Mouse (Mus musculus) cerebellum, postnatal 36 days (tissue): ENCODE measurements around the gene Kcnmb4.

Source experiments
- DNase-seq, 2 experiments: peaks; one replicate each; pipeline ENCODE4 v3.0.0; 2021 to 2022; ENCODE audit warnings: mixed read lengths in 2 of 2

Gene Kcnmb4

DNA sequence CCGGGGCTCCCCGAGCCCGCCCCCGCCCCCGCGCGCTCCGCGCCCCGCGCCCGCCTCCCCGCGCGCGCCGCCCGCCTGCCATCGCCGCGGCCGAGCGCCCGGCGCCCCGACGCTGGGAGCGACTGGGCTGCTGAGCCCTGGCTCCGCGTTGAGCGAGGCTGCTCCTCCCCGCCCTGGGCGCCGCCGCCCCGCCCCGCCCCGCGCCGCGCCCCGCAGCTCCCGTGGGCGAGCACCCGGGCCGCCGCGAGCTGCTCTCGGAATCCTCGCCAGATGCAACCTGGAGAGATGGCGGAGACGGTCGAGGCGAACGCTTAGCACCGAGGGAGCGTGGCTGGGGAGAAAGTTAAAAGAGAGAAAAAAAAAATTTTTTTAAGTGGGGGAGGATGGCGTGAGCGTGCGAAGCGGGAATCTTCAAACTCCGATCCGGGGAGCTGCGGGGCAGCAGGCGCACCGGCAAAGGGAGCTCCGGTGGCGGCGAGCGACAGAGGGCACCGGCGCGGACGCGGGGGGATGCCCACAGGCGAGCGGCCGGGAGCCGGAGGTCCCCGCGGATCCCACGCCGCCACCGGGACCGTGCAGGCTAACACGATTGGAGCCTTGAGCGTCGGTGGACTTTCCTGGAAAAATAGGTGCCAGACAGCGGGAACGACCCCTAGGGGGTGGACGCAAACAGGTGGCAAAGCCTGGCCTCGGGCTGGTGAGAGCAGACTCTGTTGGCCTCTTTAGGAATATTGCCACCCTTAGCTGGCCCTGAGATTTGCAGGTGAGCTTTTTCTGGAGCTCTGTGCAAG is at the start of gene Kcnmb4:
TSS of gene Kcnmb4 (minus strand) at position 120 of the 791 bp plus-strand sequence.
- peak; percentile 62 to 75 for DNase-seq

DNA sequence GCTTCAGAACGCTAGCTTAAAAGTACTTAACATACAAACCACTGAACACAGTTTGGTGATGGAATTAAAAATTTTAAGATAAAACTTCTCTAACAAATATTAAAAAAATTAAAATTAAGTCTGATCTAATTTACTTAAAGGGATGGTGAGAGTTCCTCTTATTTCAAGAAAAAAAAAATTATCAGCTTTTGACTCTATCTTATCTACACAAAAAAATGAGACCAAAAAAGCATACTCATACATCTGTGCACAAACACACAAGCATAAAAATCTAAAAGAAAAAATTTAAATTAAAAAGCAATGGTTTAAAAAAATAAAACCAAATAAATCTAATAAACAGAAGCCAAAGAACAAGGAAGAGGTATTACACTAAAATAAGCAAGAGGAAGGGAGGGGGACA is 45.9 kb upstream of the Kcnmb4 start:
- DNase-seq = no peak

DNA sequence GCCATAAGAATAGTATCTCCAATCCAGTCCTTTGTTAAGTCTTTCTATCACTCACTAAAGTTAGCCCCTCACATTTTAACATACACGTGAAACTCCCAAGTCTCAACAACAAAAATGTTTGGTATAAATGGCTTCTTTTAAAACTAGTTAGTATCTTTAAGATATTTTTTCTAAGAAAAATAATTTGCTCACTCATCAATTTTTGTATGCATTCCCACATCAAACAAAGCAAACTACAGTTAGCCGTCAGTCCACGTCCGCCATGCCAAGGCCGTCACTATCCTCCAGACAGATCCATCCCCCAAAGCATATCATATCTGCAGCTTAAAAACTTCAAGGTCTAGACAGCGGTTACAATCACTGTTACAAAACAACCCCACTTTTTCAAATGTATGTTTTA is 41.9 kb upstream of the Kcnmb4 start:
- DNase-seq = no peak

DNA sequence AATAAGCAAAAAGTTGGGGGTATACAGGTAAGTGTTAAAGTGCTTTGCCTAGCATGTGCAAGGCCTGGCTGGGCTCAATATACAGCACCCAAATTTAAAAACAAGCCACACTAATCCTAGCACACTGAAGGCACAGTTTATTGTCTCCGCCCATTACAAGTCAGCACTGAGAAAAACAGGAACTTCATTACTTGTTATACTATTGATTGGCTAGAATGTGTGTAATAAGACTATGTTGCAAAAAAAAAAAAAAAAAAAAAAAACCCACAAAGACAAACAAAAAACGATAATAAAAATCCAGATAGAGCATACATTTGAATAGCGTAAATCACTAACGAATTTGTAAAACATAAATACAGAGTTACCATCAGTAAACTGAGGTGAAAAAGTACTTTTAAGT is 41.5 kb upstream of the Kcnmb4 start:
- DNase-seq = no peak

DNA sequence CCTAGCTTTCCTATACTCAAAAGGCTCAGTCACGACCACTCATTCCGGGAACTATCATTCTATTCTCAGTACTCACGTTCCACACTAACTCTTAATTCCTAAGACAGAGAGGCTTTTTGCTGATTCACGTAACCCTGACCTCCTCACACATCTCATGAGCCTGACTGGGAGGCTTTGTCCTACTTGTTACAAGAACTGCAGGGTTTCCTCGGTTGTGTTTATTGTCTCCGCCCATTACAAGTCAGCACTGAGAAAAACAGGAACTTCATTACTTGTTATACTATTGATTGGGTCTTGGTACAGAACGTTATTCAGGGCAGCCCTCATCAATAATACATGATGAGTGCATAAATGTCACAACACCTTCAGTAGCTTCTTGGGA is 39.6 kb upstream of the Kcnmb4 start:
- DNase-seq = no peak

DNA sequence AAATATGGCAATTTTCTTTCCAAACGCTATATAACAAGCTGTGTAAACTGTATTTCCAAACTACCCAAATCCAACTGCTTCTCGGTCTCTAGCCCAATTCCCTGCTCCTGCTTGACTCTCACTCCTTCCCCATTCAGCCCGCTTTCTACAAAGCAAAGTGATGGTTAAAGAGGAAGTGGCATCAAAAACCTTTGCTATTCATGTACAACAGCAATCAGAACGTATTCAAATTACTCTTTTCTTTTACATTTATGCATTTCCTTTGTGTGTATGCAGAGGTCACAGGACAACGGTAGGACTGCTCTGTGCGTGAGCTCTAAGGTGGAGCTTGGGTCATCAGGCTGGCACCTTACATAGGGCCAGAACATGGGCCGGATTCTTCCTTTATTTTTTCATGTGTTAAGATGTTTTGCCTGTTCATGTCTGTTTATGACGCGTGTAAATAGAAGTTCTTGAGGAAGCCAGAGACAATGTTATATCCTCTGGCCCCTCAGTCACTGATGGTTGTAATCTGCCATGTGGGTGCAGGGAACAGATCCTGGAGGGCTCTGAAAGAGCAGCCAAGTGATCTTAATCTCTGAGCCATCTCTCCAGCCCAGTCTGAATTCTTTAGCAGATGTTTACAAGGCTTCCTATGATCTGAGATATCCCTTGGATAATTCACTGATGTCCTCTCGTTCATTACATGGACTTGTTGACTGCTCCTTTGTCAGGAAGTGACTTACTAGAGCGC is 39.0 kb upstream of the Kcnmb4 start:
- DNase-seq = no peak

DNA sequence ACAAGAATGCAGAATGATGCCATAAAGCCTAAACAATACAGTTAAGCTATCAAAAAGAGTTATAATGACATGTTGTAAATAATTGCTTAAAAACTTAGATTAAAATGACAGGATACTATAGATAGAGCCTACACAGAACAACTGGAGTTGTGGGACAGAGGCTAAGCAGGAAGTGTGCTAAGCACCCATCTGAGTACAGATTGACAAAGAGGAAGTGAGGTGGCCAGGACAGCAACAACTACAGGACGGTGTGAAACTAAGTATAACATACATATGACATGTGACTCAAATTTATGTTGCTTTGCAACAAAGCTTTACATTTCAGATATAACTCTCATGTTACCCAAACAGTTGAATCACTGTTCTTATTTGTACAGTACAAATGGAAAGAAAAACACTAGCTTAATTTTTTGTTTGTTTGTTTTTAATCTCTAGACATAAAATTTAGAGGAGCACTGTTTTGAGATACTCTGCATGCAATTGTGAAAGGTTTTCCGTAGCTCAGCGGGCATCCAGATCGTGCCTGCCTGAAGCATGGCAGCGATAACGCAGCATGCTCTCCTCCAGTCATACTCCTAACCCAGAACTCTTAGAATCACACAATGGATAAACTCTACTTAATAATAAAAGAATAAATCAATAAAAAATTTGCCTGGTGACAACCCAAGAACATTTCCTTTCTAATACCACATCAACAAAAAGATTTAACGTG is 31.8 kb upstream of the Kcnmb4 start:
- DNase-seq = no peak

DNA sequence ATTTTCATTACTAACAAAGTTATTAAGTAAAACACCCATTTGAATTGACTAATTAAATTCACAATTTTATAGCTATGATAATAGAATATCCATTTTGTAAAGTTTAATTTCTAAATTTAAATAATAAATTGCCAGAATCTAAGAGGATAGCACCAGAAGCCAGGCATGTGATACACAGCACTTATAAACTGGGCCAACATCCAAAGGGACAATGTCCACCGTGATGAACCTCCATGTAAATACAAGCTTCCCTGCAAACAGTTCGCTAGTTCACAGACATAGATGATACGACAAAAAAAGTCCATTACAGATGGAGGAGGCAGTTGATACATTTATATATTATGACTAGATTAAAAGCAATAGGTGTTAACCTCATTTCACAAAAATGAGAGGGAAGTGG is 19.1 kb upstream of the Kcnmb4 start:
- DNase-seq = no peak

DNA sequence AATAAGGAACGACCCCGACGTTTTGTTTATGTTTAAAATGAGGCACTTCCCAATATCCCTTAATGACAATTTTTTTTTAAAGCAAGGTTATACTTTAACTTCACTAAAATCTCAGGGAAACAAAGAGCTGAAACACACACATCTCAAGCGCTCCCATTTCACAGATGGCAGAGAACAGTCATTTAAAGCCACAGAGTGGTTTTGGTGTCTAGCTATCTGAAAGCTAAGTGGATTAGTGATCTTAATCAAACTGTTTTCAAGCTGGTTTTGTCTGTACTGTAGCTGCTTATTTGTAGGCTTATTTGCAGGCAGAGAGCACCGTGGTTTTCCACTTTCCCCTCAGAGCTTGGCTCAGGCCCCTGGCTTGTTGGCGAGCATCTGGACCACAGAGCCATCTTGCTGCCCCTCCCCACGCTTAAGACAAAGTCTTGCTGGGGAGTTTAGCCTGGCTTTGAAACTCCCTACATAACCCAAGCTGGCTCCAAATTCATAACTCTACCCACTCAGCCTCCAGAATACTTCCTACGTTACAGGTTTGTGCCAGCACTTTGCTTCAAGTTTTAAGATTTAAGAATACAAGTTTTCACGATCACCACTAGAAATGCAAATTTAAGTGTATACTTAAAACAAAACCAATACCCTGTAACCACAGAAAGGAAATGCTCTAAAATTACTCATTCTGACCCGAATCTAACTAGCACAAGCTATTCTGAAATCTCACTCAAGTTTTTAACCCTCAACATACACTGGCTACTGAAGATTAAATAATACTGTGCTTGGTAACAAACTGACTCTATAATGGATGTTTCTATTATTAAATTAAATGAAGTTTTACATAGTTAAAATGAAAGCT is 13.4 kb upstream of the Kcnmb4 start:
- peak in 1 of 2 experiments; percentile 23 for DNase-seq

DNA sequence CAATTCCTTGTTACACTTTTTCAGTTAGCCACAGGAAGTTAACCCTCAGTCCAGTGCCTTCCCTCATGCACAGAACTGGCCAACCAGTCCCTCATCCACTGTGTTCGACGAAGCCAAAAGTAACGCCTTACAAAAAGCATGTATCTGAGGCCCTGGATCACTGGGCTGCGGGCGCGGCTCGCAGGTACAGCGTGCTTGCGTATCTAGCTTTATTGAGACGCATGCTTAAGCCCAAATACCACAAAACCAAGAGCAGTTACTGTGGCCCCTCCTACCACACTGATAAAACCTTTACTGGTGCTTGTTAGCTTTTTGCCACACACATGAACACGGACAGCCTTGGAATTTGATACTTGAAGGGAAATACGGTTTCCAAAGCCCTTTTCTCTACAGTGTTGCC is 8.2 kb upstream of the Kcnmb4 start:
- DNase-seq = no peak

DNA sequence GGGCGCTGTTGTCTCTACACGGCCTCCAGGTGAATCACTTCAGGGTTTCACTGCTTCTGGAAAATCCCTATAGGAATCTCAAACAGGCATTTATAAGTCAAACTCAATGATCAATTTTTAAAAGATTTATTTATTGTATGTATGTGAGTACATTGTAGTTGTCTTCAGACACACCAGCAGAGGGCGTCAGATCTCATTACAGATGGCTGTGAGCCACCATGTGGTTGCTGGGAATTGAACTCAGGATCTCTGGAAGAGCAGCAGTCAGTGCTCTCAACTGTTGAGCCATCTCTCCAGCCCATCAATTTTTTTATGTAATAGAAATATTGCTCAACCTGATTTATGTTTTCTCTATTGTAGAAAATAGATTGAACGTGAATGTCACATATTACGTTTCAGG is 7.3 kb upstream of the Kcnmb4 start:
- DNase-seq = no peak

DNA sequence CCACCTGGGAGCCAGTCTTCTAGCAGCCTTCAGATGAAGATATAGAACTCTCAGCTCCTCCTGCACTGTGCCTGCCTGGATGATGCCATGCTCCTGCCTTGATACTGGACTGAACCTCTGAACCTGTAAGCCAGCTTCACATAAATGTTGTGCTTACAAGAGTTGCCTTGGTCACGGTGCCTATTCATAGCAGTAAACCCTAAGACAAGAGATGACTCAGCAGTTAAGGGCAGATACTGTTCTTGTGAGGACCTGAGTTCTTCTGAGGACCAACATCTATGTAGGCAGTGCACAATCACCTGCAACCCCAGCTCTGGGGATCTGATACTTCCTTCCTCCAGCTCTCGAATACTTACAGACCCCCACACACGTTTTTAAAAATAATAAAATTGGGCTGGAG is 2.9 kb upstream of the Kcnmb4 start:
- no peak for DNase-seq

DNA sequence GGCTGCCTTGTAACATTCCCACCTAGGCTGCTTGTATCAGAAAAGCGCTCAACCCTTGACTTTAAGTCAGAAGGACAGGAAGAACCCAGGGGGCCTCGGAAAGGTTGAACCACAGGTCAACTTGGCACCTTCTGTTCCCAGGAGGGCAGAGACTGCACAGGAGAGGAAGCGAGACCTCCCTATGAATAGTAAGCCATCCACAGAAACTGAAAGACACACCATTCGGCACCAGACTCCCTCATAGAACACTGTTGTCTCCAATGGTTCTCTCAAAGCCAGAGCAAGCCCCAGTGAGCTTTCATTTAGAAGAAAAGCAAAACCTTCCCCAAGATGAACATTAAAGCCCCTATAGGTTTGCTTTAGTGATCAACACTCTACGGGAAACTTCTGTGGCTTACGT is 2.0 kb upstream of the Kcnmb4 start:
- no peak for DNase-seq

DNA sequence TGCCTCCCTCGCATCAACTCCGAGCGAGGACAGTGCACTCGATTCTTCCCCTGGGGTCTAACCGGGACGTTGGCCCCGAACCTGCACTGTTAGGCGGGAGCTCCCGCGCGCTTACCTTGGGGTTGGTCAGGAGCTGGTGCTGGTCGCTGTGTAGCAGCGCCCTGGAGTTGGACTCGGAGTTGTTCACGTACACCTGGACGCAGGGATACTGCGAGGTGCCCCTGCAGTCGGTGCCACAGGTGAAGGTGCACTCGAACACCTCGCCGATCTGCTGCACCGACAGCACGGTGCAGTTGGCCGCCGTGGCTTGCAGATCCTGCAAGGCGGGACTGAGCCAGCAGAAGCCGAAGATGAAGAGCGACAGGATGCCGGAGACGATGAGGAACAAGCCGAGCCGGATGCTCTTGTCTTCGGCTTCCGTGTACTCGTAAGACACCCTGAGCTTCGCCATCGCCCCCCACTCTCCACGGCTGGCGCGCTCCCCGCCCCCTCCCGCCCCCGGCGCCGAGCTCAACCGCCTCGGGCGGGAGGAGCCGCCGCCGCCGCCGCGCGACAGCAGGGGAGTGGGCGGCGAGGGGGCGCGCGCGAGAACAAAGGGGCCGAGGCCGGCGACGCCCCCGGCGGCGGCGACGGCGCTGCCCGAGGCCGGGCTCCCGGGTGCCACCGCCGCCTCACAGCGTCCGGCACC is 463 bp downstream of the Kcnmb4 start:
- DNase-seq = peak; percentile 53 to 62

DNA sequence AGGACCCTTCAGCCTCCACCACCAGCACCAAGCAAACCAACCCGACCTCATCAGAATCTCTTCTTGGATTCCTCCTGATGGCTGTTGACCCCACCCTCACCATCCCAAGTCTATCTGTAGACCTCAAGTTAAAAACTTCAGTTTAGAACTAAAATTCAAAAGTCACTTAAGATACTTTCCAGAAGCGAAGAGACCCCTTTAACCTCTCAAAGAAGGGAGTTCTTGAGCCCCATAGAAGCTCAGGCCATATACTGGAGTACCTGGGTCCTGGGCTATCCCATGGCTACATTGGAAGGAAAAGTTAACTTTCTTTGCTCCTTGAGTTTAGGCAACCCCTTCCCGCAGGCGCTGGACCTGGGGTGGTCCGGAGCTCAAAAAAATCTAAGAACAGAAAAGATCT is 1.1 kb downstream of the Kcnmb4 start:
- DNase-seq = no peak

DNA sequence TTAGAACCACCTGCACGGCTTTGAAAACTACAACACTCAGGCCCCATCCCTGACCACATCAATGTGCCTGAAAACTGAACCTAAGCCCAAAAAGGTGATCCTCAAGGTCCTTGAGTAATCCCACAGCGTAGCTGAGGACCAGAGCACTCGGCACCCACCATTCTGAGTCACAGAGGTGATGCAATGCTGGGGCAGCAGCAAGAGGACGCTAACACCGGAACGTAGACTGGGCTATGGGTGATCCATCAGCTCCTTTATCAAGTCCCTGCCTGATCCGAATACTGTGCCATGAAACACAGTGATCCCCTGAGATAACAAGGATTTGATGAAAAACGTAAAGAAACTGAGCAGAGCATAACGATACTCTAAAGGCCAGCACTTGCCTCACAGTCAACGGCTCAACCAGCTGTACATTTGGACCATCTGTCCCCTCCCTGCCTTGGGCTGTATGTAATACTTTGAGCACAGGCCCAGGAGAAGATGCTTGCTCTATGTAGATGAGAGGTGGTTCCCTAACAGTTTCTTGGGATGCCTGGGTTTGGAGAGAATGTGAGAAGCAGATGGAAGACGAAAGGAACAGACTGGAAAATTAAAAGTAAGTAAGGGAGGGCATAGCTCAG is 3.3 kb downstream of the Kcnmb4 start:
- DNase-seq = peak in 1 of 2 experiments; percentile 49

DNA sequence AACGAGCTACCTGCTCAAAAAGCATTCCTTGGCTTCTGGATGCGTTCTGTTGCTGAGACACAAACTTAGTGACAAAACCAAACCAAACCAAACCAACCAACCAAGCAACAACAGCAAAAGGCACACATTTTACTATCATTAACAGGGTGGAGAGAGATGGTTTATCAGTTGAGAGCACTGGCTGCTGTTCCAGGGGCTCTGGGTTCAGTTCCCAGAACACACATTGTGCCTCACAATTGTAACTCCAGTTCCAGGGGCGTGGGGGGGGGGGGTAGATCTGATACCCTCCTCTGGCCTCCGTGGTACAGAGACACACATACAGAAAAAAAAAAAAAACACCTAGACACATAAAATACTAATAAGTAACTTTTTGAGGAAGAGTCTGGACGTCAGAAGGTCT is 5.6 kb downstream of the Kcnmb4 start:
- no peak for DNase-seq

DNA sequence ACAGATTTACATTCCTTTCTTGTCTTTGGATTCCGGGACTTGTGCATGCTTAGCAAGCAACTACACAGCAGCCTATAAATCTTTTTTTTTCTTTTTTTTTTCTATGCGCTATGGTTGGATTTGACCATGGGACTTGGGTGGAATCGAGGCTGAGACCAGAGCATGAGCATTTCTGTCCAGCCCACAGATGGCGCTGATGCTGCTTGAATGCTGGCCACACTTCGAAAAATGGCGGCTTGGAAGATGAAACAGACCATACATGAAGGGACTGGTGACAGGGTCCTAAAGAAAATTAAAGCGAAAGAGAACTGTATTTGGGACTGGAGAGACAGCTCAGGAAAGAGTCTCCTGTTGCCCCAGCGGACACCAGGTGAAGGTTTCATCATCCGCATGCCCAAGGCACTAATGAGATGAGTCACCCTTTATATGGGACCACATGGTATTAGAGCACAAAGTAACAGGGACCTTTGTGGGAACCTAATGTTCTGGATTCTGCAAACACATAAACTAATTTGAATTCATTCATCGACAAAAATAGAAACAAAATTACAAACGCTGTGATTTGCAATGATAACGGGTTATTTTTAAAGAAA is 9.8 kb downstream of the Kcnmb4 start:
- no peak for DNase-seq

DNA sequence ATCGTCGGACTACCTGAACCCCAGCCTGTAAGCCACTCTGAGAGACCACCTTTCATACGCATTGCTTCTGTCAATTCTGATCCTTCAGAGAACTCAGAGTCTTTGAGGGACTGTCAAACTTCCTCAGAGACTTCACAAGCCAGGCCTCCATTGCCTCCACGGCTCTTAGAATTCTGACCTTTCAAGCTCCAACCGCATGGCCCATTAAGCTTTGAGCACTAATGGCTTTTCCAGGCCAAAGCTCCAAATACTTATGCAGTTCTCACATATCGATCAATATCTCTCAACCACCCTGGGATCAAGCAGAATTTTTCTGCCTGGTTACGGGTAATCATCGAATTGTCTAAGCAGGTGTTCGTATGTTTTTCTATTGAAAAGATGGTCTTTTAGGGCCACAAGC is 12.2 kb downstream of the Kcnmb4 start:
- DNase-seq = no peak

DNA sequence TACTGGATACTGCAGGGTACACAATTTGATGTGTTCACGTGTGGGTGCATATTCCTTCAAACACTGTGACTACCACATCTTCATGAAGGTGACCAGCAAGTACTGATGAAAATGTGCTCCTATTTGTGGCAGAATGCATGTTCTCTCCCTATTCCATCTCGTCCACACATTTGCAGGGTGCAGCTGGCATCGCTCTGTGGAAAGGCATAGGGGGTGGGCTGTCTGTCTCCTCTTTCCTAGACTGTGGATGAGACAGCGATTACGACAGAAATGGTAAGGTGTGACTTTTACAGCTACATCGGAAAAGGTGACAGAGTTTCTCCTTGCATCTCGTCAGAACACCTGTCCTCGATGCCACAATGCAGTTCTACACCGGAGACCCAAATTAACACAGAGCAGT is 14.9 kb downstream of the Kcnmb4 start:
- DNase-seq = no peak

DNA sequence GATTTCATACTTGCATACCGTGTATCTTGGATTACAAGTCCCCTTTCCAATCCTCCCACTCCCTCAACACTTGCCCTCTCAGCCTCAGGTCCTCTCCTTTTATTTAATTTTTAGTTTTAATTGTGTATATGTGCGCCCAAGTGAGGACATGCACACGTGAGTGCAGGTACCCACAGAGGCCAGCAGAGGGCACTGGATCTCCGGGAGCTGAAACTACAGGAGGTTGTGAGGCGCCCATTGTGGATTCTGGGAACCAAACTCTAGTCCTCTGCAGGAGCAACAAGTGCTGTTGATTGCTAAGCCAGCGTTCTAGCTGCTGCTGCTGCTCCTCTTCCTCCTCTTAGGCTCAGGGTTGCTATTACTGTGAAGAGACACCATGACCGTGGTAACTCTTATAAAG is 20.9 kb downstream of the Kcnmb4 start:
- DNase-seq = no peak
